Mouse (Mus musculus): ENCODE data around the gene Pdpk1.

The Pdpk1 gene

GRCm38 (mm10) chr17:24150824-24151223 lies at the start of gene Pdpk1:
Gene Pdpk1 (minus strand): TSS chr17:24150924.
- DNase-seq (ENCODE audit: low spot score in 2 of 2) = no peak

DNA sequence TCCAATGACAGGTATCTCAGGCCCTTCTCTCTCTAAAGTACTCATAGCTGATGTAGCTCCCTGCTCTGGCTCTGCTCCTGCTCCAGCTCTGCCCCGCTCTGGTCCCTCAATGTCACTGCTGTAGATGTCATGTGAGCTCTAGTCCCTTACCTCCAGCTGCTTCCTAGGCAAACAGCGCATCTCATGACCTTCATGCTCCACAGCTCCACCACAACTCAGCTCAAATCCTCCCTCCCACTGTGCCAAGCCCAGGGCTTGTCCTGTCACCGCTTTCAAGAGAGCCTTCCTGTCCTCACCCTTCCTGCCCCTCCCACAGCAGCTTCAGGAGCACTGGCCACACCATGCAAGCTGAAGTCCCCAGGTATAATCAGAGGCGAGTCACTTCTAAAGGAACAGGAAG lies 49.0 kb upstream of the Pdpk1 start:
- DNase-seq (ENCODE audit: low spot score in 2 of 2) = no peak

GRCm38 (mm10) chr17:24199252-24199651 lies 48.5 kb upstream of the Pdpk1 start:
- no peak for DNase-seq (ENCODE audit: low spot score in 2 of 2)

DNA sequence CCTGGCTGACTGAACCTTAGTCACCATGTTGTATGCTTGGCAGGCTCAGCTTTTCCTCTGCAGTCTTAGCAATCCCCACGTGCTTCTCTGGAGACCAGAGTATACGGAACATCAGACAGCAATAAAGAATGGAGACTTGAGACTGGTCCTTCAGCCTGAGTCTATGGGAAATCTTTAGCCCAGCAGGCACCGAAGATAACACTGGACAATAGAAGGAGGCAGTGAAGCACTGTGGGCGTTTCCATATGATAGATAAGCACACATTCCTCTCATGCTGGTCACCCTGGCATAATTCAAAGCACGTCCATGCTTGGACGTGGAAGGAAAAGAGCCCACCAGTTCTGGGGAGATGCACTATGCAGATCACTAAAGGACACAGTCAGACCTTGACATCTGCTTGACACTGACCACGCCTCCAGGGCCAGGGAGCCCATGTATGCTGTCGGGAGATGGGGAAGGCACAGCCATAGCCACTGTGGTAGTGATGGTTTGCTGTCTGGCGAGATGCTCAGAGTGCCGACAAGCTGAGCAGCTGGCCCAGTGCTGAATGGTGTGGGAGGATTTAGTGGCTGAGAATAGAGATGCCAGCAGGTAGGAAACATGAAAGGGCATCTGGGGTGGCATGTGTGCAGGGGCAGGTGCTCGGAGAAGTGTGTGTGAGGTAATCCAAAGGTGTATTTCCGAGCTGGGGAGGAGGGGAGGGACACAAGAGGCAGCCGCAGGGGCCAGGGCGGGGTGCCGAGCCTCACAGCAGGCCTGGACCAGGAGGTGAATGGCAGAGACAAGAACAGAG lies 46.5 kb upstream of the Pdpk1 start:
- DNase-seq (ENCODE audit: low spot score in 2 of 2) = no peak

DNA sequence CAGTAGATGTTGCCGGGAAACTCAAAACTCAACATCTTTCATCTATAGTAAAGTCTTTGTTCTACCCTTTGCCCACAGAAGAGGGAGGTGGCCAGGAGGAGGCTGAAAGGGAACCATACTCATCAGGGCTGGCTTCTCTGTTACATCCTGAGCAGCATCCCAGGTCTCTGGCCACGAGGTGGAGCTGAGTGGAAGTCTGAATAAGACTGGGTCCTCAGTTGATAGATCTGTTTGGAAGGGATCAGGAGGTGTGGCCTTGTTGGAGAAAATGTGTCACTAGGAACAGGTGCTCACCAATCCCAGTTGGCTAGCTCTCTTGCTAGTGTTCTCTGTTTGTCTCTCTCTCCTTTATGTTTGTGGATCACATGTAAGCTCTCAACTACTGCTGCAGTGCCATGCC lies 44.6 kb upstream of the Pdpk1 start:
- no peak for DNase-seq (ENCODE audit: low spot score in 2 of 2)

GRCm38 (mm10) chr17:24193769-24194168 lies 43.0 kb upstream of the Pdpk1 start:
- no peak for DNase-seq (ENCODE audit: low spot score in 2 of 2)

- DNase-seq (ENCODE audit: low spot score in 2 of 2) = no peak
Observed at GRCm38 (mm10) chr17:24193268-24193667, 42.5 kb upstream of the Pdpk1 start.

- DNase-seq (ENCODE audit: low spot score in 2 of 2) = no peak
Observed at GRCm38 (mm10) chr17:24192848-24193247, 42.1 kb upstream of the Pdpk1 start.

- no peak for DNase-seq (ENCODE audit: low spot score in 2 of 2)
Observed at GRCm38 (mm10) chr17:24191481-24191880, 40.8 kb upstream of the Pdpk1 start.

DNA sequence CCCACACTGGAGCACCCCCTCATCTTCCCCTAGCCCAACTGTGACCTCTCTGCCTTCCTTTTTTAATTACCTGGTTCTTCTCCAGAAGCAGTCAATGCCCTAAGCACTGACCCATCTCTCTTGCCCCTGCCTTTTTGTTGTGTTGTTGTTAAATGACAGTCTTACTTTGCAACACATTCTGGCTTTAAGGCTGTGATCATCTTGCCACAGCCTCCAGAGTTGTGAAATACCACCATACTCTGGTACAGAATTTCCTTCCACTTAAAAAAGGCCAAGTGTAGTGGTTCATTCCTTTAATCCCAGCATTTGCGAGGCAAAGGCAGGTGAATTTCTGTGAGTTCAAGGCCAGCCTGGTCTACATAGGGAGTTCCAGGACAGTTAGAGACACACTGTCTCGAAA lies 40.2 kb upstream of the Pdpk1 start:
- no peak for DNase-seq (ENCODE audit: low spot score in 2 of 2)

GRCm38 (mm10) chr17:24174259-24174658 lies 23.5 kb upstream of the Pdpk1 start:
- no peak for DNase-seq (ENCODE audit: low spot score in 2 of 2)

DNA sequence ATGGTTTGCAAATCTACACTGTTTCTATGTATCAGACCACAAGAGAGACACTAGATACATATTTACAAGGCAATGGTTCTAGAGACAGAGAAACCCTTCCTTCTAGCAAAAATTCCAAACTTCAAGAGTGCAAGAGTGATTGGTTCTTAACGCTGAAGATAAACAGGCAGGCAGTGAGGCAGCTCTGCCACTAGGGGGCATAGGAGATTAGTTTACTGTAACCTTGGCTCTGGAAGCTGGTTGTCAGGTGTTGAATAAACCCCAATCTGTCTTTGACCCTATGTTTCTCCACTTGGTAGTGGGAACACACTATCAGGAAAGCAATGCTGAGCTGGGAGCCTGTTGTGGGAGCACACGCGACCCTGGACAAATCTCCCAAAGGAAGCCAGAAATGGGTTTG lies 22.7 kb upstream of the Pdpk1 start:
- peak; percentile 50 to 54 for DNase-seq (ENCODE audit: low spot score in 2 of 2)

DNA sequence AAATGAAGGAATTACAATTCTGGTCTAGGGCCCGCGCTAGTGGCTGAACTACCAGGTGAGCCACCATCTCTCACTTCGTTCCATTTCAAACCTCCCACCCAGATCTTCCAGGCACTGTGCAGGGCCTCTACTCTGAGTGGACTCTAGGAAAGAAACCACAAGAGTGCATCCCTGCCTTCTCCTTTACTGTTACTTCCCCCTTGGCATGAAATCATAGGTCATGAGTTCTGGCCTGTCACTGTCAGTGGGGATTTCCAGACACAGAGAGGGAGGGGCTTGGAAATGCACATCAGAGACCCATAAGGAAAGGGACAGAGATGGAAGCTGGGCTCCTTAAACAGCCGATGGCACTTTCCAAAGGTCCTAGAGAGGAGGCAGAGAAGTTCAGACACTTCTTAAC lies 21.0 kb upstream of the Pdpk1 start:
- DNase-seq (ENCODE audit: low spot score in 2 of 2) = no peak

- DNase-seq (ENCODE audit: low spot score in 2 of 2) = no peak
Observed at GRCm38 (mm10) chr17:24170729-24171128, 20.0 kb upstream of the Pdpk1 start.

DNA sequence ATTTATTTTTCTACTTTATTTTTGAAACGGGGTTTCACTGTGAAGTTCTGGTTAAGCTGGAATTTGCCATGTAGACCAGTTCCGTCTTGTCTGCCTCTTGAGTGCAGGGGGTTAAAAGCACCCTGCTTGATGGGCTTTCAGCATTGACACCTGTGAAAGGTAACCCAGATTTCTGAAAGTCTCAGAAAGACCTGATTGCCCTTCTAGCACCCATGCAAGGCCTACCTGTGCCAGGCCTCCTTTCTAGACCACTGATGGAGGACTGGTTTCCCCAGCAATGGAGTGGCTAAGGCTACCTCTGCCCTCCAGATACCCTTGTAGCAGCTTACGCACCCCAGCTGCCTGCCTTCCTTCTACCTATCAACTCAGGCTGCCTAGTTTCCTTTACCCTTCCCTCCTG lies 19.4 kb upstream of the Pdpk1 start:
- DNase-seq (ENCODE audit: low spot score in 2 of 2) = no peak

GRCm38 (mm10) chr17:24169317-24170065 lies 18.8 kb upstream of the Pdpk1 start, which contains the start of gene Atp6v0c:
Gene Atp6v0c (minus strand): TSS chr17:24169702.
- DNase-seq (ENCODE audit: low spot score in 2 of 2) = peak; percentile 92 to 93

DNA sequence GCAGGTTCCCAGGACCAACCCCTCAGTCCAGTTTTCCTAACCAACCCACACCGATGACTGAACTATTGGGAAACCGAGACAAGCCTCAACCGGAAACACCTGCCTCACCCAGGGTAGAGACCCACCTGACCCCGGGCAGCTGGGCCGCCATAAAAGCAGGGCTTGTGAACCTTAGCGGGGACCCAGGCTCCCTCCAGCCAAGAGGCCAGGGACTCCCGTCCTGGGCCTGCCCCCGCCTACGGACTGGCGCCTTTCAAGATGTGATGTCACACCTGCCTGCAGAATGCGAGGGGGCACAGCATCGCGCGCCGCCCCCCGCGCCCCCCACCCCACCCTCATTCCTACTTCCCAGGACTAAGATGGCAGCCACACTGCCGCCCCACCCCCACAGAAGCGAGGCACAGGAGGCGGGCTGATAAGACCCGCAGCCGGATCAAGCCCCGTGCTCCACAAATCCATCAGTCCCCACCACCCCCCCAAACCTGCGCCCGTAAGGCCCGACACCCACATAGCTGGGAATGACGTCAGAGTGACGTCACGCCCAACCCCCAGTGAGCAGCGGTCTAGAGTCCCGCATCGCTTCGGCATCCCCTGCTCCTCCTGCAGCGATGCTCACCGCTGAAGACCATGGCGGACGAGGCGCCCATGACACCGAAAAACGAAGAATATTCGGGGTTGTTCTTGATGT lies 18.0 kb upstream of the Pdpk1 start:
- peak in 1 of 2 experiments; percentile 42 for DNase-seq (ENCODE audit: low spot score in 2 of 2)

GRCm38 (mm10) chr17:24167891-24168505 lies 17.3 kb upstream of the Pdpk1 start:
- no peak for DNase-seq (ENCODE audit: low spot score in 2 of 2)

DNA sequence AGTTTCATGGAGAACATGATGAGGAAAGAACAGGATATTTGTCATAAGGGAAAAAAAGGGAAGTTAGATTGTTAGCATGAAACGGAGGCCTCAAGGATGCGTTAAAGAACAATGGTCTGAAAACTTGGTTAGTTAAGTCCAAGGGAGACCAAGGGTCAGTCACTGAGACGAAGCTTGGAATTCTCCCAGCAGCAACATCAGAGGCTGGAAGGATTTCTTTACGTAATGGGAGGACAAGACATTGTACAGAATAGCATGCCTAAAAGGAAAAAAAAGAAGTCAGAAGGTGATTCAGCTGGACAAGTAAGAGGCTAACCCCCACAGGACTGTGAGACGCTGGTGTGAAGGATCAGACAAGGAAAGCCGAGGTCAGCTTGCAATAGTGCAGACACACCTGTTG lies 16.4 kb upstream of the Pdpk1 start:
- DNase-seq (ENCODE audit: low spot score in 2 of 2) = no peak

DNA sequence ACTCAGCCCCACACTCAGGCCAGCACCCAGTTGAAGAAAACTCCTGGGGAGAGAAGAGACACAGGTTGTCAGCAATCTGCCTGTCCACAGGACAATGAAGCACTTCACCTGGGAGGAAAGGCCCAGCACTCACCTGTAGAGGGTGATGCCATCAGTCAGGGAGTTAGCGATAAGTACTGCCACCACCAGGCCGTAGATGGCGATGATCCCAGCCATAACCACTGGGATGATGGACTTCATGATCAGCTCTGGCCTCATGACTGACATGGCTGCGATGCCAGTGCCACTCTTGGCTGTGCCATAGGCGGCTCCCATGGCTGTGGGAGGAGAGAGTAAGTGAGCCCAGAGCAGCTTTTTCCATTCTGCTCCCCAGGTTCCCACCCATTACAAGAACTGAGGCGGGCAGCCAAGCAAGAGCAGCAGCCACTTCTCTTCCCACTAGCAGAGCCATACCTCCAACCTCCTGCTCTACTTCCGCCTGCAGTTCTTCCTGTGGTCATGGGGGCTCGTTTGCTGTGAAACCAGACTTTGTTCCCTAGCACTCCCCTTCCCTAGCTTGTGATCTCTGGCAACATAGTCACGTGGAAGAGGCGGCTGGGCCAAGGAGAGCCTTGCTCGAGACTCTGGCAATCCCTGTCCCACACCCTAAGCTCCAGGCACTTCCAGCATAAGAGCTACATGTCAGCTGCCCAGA lies 14.0 kb upstream of the Pdpk1 start:
- DNase-seq (ENCODE audit: low spot score in 2 of 2) = no peak

DNA sequence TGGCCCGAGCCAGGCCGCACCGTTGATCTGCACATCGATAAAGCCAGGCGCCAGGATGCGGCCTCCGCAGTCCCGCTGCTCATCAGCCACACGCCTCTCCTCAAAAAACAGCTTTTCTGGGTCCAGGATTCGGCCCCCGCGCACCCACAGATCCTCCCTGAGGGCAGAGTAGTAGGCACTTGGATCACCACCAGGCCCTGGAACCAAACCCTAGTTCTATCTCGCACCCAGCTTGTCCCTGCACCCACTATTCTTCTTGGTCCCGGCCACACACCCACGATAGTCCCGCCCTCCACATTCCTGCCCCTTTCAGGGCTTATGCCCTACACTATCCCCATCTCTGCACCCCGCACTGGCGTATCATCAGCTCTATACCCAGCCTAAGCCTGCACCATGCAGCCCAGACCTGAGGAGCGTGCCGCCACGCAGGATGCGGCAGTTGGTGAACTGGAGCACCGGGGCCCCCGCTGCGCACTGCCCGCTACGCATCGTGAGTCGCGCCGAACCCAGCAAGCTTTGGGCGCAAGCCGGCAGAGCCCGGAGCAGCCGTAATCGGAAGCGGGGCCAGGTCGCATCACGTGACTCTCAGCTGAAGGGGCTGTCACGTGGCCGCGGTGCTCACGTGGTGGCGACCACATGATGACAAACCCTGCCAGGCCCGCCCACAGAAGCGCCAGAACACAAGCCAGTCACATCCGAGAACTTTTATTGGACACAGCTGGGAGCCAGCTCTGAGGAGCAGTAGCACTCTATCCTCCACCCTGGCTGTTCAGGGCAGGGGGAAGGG lies 12.6 kb upstream of the Pdpk1 start, which contains the start of gene Amdhd2:
TSS of gene Amdhd2 (minus strand) at position 591 of the 787 bp plus-strand sequence.
- peak; percentile 90 to 96 for DNase-seq (ENCODE audit: low spot score in 2 of 2)

Measured in urinary bladder, postnatal 36 days (tissue).